Mouse (Mus musculus) thymus, adult 18-20 months (tissue): Measurements from ENCODE around the gene Pum2.
A peak's percentile ranks its signal among the peaks of the same experiment; 100 is the strongest.
"Not testable (repeated sequence)": the region's sequence is repeated elsewhere in the genome, so short reads cannot be mapped to it uniquely, and the experiment has no call there.

Source experiments
- DNase-seq, 2 experiments: peaks; one replicate each; pipeline ENCODE4 v3.0.0; 2022; ENCODE audit warnings: mixed read lengths in 2 of 2

Pum2 gene

DNA sequence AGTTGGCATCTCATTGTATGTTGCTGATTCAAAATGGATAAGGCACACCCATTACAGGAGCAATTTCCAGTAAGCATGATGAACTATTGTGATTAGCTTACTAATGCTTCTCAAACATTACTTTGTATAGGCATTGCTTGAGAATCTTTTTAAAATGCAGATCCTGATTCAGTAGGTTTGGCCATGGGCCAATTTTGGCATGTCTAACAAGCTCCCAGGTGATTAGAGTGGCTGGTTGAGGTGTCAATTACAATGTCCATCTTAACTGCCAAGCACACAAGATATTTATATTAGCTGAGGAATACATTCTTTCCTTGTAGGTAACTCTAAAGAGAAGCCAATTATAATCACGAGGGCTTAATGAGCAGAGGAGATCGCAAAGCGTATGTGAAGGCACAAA is 4.1 kb upstream of the Pum2 start:
- no peak for DNase-seq

DNA sequence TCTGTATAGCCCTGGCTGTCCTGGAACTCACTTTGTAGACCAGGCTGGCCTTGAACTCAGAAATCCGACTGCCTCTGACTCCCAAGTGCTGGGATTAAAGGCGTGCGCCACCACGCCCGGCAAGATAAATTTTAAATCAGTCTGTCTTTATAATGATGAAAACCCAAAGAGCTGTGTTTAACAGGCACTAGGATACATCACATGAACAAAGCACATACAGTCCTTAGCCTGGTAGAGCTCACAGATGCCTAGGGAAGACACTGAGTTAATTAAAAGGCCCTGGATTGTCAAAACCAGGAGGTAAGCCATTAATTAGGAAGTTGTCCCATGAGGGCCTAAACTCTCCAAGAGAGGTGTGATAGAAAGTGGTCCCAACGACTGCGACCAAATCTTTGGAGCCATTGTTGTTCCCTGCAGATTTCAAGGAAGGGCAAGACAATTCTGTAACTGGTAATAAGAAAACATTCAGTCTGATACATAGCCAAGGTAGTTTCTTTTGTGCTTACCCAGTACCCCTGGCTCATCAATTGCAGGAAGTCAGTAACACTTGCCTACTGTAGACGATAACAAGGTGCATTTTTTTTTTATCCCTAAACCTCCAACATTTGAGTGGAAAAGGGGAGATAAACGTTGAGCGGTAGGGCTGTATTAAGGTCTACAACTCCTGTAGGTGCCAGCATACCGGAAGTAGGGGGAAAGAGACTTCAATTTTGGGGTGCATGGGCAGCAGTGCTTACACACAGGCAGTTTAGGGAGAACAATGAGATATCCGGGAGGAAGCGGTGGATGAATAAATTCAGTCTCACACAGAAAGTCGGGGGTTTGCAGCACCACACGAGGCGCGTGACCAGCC is 587 bp upstream of the Pum2 start:
- DNase-seq: no peak

DNA sequence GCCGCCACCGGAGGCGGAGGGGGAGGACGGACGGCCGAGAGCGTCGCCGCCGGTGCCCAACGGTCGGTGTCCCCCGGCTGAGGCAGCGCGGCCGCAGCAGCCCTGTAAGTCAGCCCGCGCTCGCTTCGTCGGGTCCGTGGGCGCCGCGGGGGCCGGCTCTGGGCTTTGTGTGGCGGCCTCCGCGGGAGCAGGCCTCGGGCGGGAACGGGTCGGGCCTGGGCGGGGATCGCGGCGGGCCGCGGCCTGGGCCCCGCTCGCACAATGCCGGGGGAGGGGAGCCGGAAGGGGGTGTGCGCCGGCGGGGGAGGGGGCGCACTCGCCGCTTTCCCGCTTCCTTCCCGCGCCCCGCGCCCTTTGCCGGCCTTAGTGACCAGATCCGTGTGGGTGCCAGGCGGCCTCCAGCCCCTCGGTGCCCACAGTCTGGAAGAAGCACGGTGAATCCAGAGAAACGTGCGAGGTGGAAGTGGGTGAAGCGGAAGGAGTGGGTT is 487 bp downstream of the Pum2 start:
- DNase-seq: peak; percentile 60 to 63

- no peak for DNase-seq
Measured at GRCm38 (mm10) chr12:8674891-8675341, 982 bp downstream of the Pum2 start.

DNA sequence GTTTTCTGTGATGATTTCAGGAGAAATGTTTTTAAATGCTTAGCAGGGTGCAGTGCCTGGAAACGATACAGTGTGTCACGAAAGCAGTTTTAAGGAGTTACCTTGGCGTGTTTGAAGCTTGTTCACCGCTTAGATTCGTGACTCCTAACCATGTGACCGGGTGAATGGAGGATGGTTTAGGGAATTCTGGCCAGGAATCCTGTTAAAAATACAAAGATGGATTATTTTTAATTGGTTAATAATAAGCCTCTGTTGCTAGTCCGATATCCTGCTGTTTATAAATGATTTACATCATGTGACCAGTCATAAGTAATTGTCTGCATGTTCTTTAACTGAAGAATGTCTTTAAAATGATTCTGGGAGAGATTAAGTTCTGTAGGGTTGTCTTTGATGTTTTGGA is 1.4 kb downstream of the Pum2 start:
- DNase-seq: no peak

DNA sequence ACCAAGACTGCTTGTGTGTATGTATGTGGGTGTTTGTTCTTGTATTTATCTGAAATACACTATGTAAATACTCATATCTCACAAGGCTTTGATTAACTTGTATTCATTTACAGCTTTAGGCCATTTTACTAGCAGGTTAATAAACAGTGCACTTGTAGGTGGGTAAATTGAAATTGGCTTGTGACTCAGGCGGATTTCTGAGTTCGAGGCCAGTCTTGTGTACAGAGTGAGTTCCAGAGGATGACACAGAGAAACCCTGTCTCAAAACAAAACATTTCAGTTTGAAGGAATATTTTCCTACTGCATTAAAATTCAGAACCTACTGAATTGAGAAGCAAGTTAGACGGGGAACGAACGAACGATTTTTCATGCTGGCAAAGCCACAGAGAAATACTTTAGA is 2.4 kb downstream of the Pum2 start:
- DNase-seq: no peak

DNA sequence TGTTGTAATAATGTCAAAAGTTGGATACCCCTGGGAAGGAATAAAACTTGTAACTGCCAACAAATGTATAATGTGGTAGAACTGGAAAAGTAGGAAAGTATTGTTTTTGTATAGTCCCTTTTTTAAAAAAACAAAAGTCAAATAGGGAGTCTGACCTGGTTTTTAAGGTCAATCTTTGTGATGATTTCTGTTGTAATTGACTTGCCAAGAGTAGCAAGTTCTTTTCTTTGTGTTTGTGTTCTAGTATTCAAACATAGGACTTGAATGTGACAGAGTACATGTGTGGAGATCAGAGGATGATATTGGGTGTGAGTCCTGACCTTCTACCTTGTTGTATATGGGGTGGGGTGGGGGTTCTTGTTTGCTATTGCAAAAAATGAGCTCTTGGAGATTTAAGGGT is 4.0 kb downstream of the Pum2 start:
- no peak for DNase-seq

- no peak for DNase-seq
Measured at GRCm38 (mm10) chr12:8684200-8684599, 10.3 kb downstream of the Pum2 start.

- DNase-seq: no peak
Measured at GRCm38 (mm10) chr12:8685036-8685435, 11.1 kb downstream of the Pum2 start.

DNA sequence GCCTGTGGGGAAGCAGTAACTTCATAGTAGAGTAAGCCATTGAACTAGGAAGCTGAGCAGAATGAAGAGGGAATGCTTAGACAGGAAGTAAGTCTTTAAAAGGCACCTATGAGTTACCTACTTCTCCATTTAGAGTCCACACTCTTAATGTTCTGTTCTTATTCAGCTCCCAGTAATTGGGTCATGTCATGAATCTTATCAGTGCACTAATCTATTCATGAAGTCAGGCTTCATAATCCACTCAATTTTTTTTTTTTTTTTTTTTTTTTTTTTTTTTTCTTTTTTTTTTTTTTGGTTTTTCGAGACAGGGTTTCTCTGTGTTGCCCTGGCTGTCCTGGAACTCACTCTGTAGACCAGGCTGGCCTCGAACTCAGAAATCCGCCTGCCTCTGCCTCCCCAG is 15.9 kb downstream of the Pum2 start:
- DNase-seq: not testable (repeated sequence)

DNA sequence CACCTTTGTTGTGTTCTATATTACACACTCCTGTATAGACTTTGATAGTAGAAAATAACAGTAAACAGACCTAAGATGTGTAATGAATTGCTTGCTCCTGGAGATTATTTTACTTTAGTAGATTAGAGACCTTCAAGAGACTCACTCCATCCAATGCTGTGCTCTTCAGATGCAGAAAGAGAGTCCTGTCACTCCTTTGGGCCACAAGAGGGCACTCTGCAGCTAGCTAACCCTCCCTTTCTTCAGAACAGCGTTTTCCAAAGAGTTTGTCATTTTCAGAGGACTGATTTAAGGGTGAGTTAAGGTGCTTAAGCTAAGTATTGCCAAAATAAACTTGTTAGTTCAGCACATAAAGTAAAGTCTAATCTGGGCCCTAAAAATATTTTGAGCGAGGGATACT is 25.0 kb downstream of the Pum2 start:
- DNase-seq: no peak

- DNase-seq: no peak
Measured at GRCm38 (mm10) chr12:8703988-8704387, 30.1 kb downstream of the Pum2 start.

DNA sequence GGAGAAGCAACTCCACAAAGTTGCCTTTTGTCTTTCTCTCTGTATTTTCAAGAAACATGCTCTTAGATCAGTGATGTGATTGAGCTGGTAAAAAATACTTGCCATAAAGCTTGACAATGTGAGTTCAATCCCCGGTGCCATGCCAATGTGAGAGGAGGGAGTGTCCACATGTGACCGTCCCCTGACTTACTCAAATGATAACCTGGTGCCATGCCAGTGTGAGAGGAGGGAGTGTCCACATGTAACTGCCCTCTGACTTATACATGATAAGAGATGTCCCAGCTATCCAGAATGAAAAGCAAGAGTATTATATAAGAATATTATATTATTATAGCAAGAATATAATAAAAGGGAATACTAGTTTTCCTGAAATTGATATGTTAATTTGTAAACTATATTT is 34.9 kb downstream of the Pum2 start:
- DNase-seq: no peak

- no peak for DNase-seq
Measured at GRCm38 (mm10) chr12:8712665-8713064, 38.7 kb downstream of the Pum2 start.

GRCm38 (mm10) chr12:8716093-8716492 is 42.2 kb downstream of the Pum2 start:
- no peak for DNase-seq

DNA sequence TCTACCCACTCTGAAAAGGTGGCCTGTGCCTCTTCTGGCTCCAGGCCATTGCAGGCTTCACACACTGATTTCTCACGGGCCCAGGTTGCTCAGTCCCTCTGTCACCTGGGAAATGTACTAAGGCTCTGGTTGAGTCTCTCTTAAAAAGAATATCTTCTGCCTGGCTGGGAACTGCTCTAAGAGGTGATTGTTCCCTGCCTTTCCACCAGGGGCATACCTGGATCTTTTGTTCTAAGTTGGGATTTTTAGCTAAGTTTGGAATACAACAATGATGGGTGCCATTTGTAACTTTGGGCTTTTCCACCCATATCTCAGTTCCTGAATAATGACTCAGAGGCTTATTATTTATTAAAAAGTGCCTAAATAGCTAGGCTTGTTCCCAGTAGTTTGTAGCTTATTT is 53.0 kb downstream of the Pum2 start:
- no peak for DNase-seq

DNA sequence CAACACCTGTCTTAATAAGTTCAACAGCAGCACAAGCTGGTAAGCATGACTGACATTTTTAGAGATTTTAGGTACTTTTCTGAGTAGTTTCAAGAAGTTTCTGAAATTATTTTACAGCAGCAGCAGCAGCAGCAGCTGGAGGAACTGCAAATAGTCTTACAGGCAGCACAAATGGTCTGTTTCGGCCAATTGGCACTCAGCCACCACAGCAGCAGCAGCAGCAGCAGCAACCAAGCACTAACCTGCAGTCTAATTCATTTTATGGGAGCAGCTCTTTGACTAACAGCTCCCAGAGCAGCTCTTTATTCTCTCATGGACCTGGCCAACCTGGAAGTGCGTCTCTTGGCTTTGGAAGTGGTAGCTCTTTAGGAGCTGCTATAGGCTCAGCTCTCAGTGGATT is 54.8 kb downstream of the Pum2 start:
- DNase-seq: no peak

GRCm38 (mm10) chr12:8753654-8754053 is 79.7 kb downstream of the Pum2 start:
- no peak for DNase-seq

- DNase-seq: no peak
Measured at GRCm38 (mm10) chr12:8754116-8754515, 80.2 kb downstream of the Pum2 start.

GRCm38 (mm10) chr12:8758029-8758428 is 84.1 kb downstream of the Pum2 start:
- no peak for DNase-seq

DNA sequence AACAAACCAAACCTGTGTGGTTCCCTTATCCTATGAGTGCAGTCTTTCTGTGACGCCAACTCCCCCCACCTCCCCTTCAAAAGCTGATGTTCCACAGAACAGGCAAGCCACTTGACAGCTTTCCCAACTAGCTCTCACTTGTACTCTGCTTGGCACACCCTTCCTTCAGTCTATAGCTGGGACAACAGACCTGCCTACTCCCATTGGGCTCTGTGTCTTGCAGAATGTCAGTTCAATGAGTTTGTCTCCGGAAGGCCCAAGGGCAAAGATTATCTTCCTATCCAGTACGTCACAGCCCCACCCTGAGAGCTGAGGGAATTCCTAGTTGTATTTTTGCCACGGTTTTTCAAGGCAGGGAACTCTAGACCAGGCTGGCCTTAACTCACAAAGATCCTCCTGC is 85.2 kb downstream of the Pum2 start:
- no peak for DNase-seq

GRCm38 (mm10) chr12:8759779-8760178 is 85.8 kb downstream of the Pum2 start:
- no peak for DNase-seq

DNA sequence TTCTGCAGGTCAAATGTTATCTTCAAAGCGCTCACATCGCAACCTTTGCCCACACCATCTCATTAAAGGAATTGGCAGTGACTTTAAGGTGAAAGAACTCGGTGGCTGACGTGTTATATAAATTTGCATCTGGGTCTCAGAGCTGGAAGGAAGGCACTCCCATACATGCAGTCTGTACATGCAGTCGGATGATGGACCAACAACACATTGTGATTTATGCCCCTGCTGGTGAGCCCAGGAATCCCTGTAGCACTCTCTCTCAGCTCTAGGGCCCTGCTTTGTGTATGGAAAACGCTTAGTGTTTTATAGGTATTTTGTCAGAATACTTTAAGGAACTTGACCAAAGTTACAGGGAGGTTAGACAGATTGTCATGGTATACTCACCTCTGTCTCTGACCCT is 86.6 kb downstream of the Pum2 start:
- no peak for DNase-seq

DNA sequence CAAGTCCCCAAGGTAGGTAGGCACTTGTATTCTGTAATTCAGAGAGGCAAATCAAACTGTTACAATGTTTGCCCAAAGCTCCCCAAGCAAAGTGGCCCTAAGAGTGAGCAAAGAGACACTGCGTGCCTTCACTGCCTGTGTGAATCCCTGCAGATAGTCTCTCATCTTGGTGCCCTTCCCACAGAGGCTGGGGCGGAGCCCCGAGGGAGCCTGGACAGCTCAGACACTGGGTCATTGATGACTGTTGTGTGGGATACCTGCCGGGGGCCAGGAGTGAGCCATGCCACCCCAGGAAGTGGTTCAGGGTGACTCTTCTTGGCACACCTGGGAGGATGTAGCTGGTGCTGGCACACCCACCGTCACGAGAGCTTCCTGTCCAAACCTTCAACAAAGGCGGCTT is 87.1 kb downstream of the Pum2 start:
- no peak for DNase-seq

DNA sequence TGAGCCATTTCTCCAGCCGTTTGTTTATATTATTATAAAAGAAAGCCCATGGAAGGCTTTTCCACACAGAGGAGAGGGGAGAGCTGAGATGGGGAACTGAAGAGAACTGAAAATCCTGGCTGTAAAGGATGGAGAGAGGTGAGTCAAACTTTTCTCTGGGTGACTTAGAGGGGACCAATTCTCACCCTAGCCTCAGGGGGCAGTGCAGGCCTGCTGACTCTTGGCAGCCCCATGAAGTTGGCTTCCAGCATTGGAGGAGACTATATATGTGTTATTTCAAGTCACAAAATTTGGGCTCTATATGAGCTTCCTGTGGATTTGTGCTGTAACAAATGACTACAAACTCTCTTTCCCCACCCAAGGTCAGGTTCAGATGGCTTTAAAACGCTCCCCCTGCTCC is 88.7 kb downstream of the Pum2 start:
- no peak for DNase-seq
